Mouse (Mus musculus) kidney, postnatal 4 days (tissue): ENCODE results near the gene Cep57l1.

Experiments
- DNase-seq, 2 experiments: peaks; one replicate each; pipeline ENCODE4 v3.0.0; 2021; ENCODE audit warnings: mixed read lengths in 2 of 2

Cep57l1 gene

GRCm38 (mm10) chr10:41733214-41733613, 76.5 kb downstream of the Cep57l1 start:
- DNase-seq = no peak

GRCm38 (mm10) chr10:41731932-41732331, 77.7 kb downstream of the Cep57l1 start:
- no peak for DNase-seq

GRCm38 (mm10) chr10:41730746-41731145, 78.9 kb downstream of the Cep57l1 start:
- no peak for DNase-seq

GRCm38 (mm10) chr10:41726215-41726614, 83.5 kb downstream of the Cep57l1 start:
- no peak for DNase-seq

GRCm38 (mm10) chr10:41719587-41719986, 90.1 kb downstream of the Cep57l1 start:
- DNase-seq = no peak

- peak; percentile 21 to 38 for DNase-seq
Measured at GRCm38 (mm10) chr10:41716029-41716897, 93.4 kb downstream of the Cep57l1 start, which contains the start of gene Ccdc162. Gene Ccdc162 (minus strand): TSS chr10:41716634.

GRCm38 (mm10) chr10:41715557-41715956, 94.1 kb downstream of the Cep57l1 start:
- DNase-seq = no peak

GRCm38 (mm10) chr10:41711467-41711866, 98.2 kb downstream of the Cep57l1 start:
- DNase-seq = peak; percentile 33 to 40

- DNase-seq = no peak
Measured at GRCm38 (mm10) chr10:41710773-41711172, 98.9 kb downstream of the Cep57l1 start.

GRCm38 (mm10) chr10:41709341-41709740, 100.3 kb downstream of the Cep57l1 start:
- no peak for DNase-seq

- no peak for DNase-seq
Measured at GRCm38 (mm10) chr10:41699669-41700068, 110.0 kb downstream of the Cep57l1 start.

- no peak for DNase-seq
Measured at GRCm38 (mm10) chr10:41697040-41697439, 112.6 kb downstream of the Cep57l1 start.

- no peak for DNase-seq
Measured at GRCm38 (mm10) chr10:41690978-41691377, 118.7 kb downstream of the Cep57l1 start.

- peak; percentile 74 to 78 for DNase-seq
Measured at GRCm38 (mm10) chr10:41689941-41690887, 119.5 kb downstream of the Cep57l1 start.

GRCm38 (mm10) chr10:41684548-41684996, 125.1 kb downstream of the Cep57l1 start:
- DNase-seq = peak; percentile 57 to 76

- peak; percentile 92 for DNase-seq
Measured at GRCm38 (mm10) chr10:41682546-41683393, 126.9 kb downstream of the Cep57l1 start.

- DNase-seq = peak; percentile 80 to 87
Measured at GRCm38 (mm10) chr10:41678746-41679360, 130.8 kb downstream of the Cep57l1 start.

- DNase-seq = peak in 1 of 2 experiments; percentile 17
Measured at GRCm38 (mm10) chr10:41677396-41677795, 132.3 kb downstream of the Cep57l1 start.

GRCm38 (mm10) chr10:41676661-41677061, 133.0 kb downstream of the Cep57l1 start:
- peak in 1 of 2 experiments; percentile 41 for DNase-seq

GRCm38 (mm10) chr10:41675842-41676571, 133.7 kb downstream of the Cep57l1 start:
- peak in 1 of 2 experiments; percentile 11 for DNase-seq

- no peak for DNase-seq
Measured at GRCm38 (mm10) chr10:41675243-41675642, 134.4 kb downstream of the Cep57l1 start.
